In genomic region chr4:140879739-140880138, GRCm38 (mm10) we compare ENCODE assay signal across 10 mouse cellular contexts. TPM values are rescaled to one million over a fixed set of nuclear protein-coding genes. Genes with fewer than 3 reads are reported as not detected.
DNase-seq lines count a peak whose midpoint lies in the region; ATAC-seq and TF ChIP-seq lines count a peak whose summit lies in the region.
"Had no signal": no experiment of that assay in that cellular context is flagged by ENCODE, and none has a peak within 500 bp of the region (broad histone marks: within the 10 kb centered on the region; RNA-seq: fewer than 3 reads in every experiment).

No protein-coding gene starts in this region.

- no peak for TF ChIP-seq CTCF in forebrain, postnatal 0 days (IDR thresholded peaks at IDR 0.05; ENCODE audit: low read depth)
- TF ChIP-seq CTCF in stomach, postnatal 0 days (IDR thresholded peaks at IDR 0.05; ENCODE audit: low read depth), result no peak

- DNase-seq in forebrain, postnatal 0 days, result peak; percentile 27
- peak; percentile 39 for DNase-seq in testis, postnatal 10 days (ENCODE audit: low spot score)
- no peak for DNase-seq in testis, postnatal 14 days (ENCODE audit: low spot score)
- DNase-seq in kidney, postnatal 4 days, result peak; percentile 16 to 48
- DNase-seq in stomach, postnatal 0 days (ENCODE audit: low spot score), result peak; percentile 26
- no peak for DNase-seq in urinary bladder, adult 18-20 months (ENCODE audit: low spot score in 2 of 2)

- no peaks in the 10 kb centered on the region for H3K27me3 ChIP-seq in forebrain, postnatal 0 days (ENCODE audit: insufficient read depth, low read length)
- no peaks in the 10 kb centered on the region for H3K27me3 ChIP-seq in forebrain, embryonic 12.5 days
- no peaks in the 10 kb centered on the region for H3K27me3 ChIP-seq in stomach, postnatal 0 days (ENCODE audit: control insufficient read depth, insufficient read depth, low read length)
- H3K27me3 ChIP-seq: limb, embryonic 13.5 days had no signal

- no peak for TF ChIP-seq EP300 in stomach, postnatal 0 days (optimal IDR thresholded peaks at IDR 0.05)

- 0 out of 2 replicates have a peak, but pooled peaks have one; percentile 42 for ATAC-seq in forebrain, postnatal 0 days
- ATAC-seq in forebrain, embryonic 12.5 days (ENCODE audit: low FRiP score), result no peak
- peak; percentile 46; the same call in 1 of the 2 replicates for ATAC-seq in stomach, postnatal 0 days (ENCODE audit: low FRiP score, low TSS enrichment)
- ATAC-seq in CD4-positive, CD25-positive, alpha-beta regulatory T cell, adult 4 months, result no peak

- H3K9ac ChIP-seq in forebrain, postnatal 0 days, result no peak overlapping the region
- H3K9ac ChIP-seq in forebrain, embryonic 12.5 days, result no peak overlapping the region
- no peak overlapping the region for H3K9ac ChIP-seq in stomach, postnatal 0 days (ENCODE audit: low read length)
- H3K9ac ChIP-seq: limb, embryonic 13.5 days had no signal

- 20% methylated on average over 4 of the region's 4 CpGs for WGBS in forebrain, postnatal 0 days
- 67% methylated on average over 4 of the region's 4 CpGs for WGBS in forebrain, embryonic 12.5 days
- 45% methylated on average over 4 of the region's 4 CpGs for WGBS in stomach, postnatal 0 days

- H3K4me2 ChIP-seq in forebrain, postnatal 0 days (ENCODE audit: low read depth), result no peak overlapping the region
- H3K4me2 ChIP-seq in forebrain, embryonic 12.5 days, result no peak overlapping the region
- H3K4me2 ChIP-seq in stomach, postnatal 0 days (replicated peaks; ENCODE audit: low read depth), result no peak overlapping the region
- H3K4me2 ChIP-seq: limb, embryonic 13.5 days had no signal

- H3K4me1 ChIP-seq in forebrain, postnatal 0 days (ENCODE audit: insufficient read depth), result no peaks in the 10 kb centered on the region
- peaks cover 3% of the 10 kb centered on the region; the same call in 1 of the 2 replicates for H3K4me1 ChIP-seq in forebrain, embryonic 12.5 days
- H3K4me1 ChIP-seq in stomach, postnatal 0 days (replicated peaks; ENCODE audit: control insufficient read depth, insufficient read depth), result no peaks in the 10 kb centered on the region

- H3K27ac ChIP-seq in forebrain, postnatal 0 days (ENCODE audit: low read depth, low read length), result no peak overlapping the region
- no peak overlapping the region for H3K27ac ChIP-seq in forebrain, embryonic 12.5 days
- no peak overlapping the region for H3K27ac ChIP-seq in stomach, postnatal 0 days (replicated peaks)
- H3K27ac ChIP-seq: limb, embryonic 13.5 days had no signal

- H3K36me3 ChIP-seq in forebrain, postnatal 0 days (ENCODE audit: insufficient read depth), result no peaks in the 10 kb centered on the region
- H3K36me3 ChIP-seq in forebrain, embryonic 12.5 days (replicated peaks), result no peaks in the 10 kb centered on the region
- H3K36me3 ChIP-seq in stomach, postnatal 0 days (ENCODE audit: control insufficient read depth, insufficient read depth, low read length), result no peaks in the 10 kb centered on the region
- H3K36me3 ChIP-seq: limb, embryonic 13.5 days had no signal

- no peak overlapping the region for H3K4me3 ChIP-seq in forebrain, postnatal 0 days (ENCODE audit: low read depth, low read length)
- H3K4me3 ChIP-seq in forebrain, embryonic 12.5 days (replicated peaks), result no peak overlapping the region
- no peak overlapping the region for H3K4me3 ChIP-seq in stomach, postnatal 0 days (ENCODE audit: low read depth, low read length)
- H3K4me3 ChIP-seq: limb, embryonic 13.5 days had no signal

- H3K9me3 ChIP-seq in forebrain, postnatal 0 days (ENCODE audit: low read length), result no peaks in the 10 kb centered on the region
- peaks cover 10% of the 10 kb centered on the region; the same call in 1 of the 2 replicates for H3K9me3 ChIP-seq in forebrain, embryonic 12.5 days
- H3K9me3 ChIP-seq in stomach, postnatal 0 days (ENCODE audit: control insufficient read depth, low read length), result no peaks in the 10 kb centered on the region

RNA-seq across cellular contexts. Expression of gene Padi2, which starts 26.4 kb away (rescaled TPM):
- total RNA-seq in forebrain, postnatal 0 days (2014; rRNA removed), result 1.1 and 1.8 TPM in 2 replicates
- 1.2 and 1.3 TPM in 2 replicates for polyA plus RNA-seq in forebrain, postnatal 0 days (2015; fragmentation: Nextera tagmentation; extraction: Ambion mirVana)
- 0.45 and 0.74 TPM in 2 replicates for polyA plus RNA-seq in forebrain, embryonic 12.5 days (2016; fragmentation: Nextera tagmentation; extraction: Ambion mirVana)
- 0.64 and 0.69 TPM in 2 replicates for polyA plus RNA-seq in stomach, postnatal 0 days (2015; fragmentation: Nextera tagmentation; extraction: Ambion mirVana)
- polyA plus RNA-seq in CD4-positive, CD25-positive, alpha-beta regulatory T cell, adult 4 months (2017; shearing (Covaris generic)), result 10 to 100 TPM; 11.4 to 13.8 TPM

RNA-seq across cellular contexts. Expression of gene Padi1, which starts 34.2 kb away (rescaled TPM):
- total RNA-seq in forebrain, postnatal 0 days (2014; rRNA removed), result 0.08 and 0.10 TPM in 2 replicates
- polyA plus RNA-seq in forebrain, postnatal 0 days (2015; fragmentation: Nextera tagmentation; extraction: Ambion mirVana), result 0.06 and 0.08 TPM in 2 replicates
- 0.10 TPM in 1 of 2 replicates, not detected in the other for polyA plus RNA-seq in forebrain, embryonic 12.5 days (2016; fragmentation: Nextera tagmentation; extraction: Ambion mirVana)
- 1.3 and 2.1 TPM in 2 replicates for polyA plus RNA-seq in stomach, postnatal 0 days (2015; fragmentation: Nextera tagmentation; extraction: Ambion mirVana)
- under 1 TPM; 0.61 to 0.63 TPM for polyA plus RNA-seq in CD4-positive, CD25-positive, alpha-beta regulatory T cell, adult 4 months (2017; shearing (Covaris generic))
- polyA plus RNA-seq: neural tube, embryonic 11.5 days had no signal

Comparison
In these comparisons a context has a peak if more than half of its experiments do, and no peak if none do; other contexts are left out.
1. ATAC-seq: peak in forebrain, postnatal 0 days (single experiment) and stomach, postnatal 0 days (single experiment); none in forebrain, embryonic 12.5 days (single experiment) and CD4-positive, CD25-positive, alpha-beta regulatory T cell, adult 4 months (single experiment).
2. DNase-seq: peak in forebrain, postnatal 0 days (single experiment), testis, postnatal 10 days (single experiment), kidney, postnatal 4 days (2 of 2) and stomach, postnatal 0 days (single experiment); none in testis, postnatal 14 days (single experiment) and urinary bladder, adult 18-20 months (0 of 2).